Mouse (Mus musculus) splenic B cell, adult 2 months (primary cell): Measurements from ENCODE around the gene Ddx39.
A peak's percentile ranks its signal among the peaks of the same experiment; 100 is the strongest.

Source experiments
- DNase-seq: peaks from one replicate; pipeline ENCODE4 v3.0.0-alpha.2; 2011; ENCODE audit warnings: low read depth, low spot score
- H3K27me3 ChIP-seq: 2 replicates; pipeline ENCODE4 v1.6.1; 2012; ENCODE audit warnings: mild to moderate bottlenecking, low read length, moderate library complexity, mixed read lengths; ENCODE audit not compliant: control insufficient read depth, poor library complexity, insufficient read depth, severe bottlenecking
- H3K36me3 ChIP-seq: 2 replicates; pipeline ENCODE4 v1.6.1; 2012; ENCODE audit warnings: mild to moderate bottlenecking, low read length, moderate library complexity, mixed read lengths; ENCODE audit not compliant: control insufficient read depth, poor library complexity, insufficient read depth, severe bottlenecking

Ddx39 gene

GRCm38 (mm10) chr8:83764116-83764515 is 49.1 kb downstream of the Ddx39 start:
- Histone ChIP-seq H3K36me3 (no peaks in the 10 kb centered on the region), H3K27me3 (no peaks in the 10 kb centered on the region)
- no peak for DNase-seq

- Histone ChIP-seq H3K27me3 (no peaks in the 10 kb centered on the region), H3K36me3 (no peaks in the 10 kb centered on the region)
- no peak for DNase-seq
These were observed 49.7 kb downstream of the Ddx39 start for GRCm38 (mm10) chr8:83764717-83765116.

GRCm38 (mm10) chr8:83765663-83766062 is 50.7 kb downstream of the Ddx39 start:
- no peak for DNase-seq
- no peaks in the 10 kb centered on the region for H3K36me3 ChIP-seq

DNA sequence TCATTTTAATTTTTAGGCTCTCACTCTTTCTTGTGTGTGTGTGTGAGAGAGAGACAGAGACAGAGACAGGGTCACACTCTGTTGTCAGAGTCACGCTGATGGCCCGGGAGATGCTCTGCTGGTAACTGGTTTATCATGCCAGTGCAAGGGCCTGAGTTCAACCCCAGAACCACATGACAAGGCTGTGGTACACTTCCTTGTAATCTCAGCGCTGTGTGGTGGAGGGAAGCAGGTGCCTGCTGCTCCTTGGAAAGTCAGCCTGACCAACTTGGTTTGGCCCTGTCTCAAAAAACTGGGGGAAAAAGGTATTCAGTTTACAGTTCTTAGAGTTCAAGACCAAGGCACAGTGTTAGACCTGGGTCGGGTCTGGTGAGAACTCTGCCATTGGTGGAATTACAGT is 52.5 kb downstream of the Ddx39 start:
- no peak for DNase-seq
- no peaks in the 10 kb centered on the region for H3K27me3 ChIP-seq
- no peaks in the 10 kb centered on the region for H3K36me3 ChIP-seq

More at GRCm38 (mm10) chr8:83765663-83766062, 50.7 kb downstream of the Ddx39 start:
- no peaks in the 10 kb centered on the region for H3K27me3 ChIP-seq

- Histone ChIP-seq H3K36me3 (no peaks in the 10 kb centered on the region), H3K27me3 (no peaks in the 10 kb centered on the region)
- no peak for DNase-seq
These were observed 53.5 kb downstream of the Ddx39 start for GRCm38 (mm10) chr8:83768526-83768925.

DNA sequence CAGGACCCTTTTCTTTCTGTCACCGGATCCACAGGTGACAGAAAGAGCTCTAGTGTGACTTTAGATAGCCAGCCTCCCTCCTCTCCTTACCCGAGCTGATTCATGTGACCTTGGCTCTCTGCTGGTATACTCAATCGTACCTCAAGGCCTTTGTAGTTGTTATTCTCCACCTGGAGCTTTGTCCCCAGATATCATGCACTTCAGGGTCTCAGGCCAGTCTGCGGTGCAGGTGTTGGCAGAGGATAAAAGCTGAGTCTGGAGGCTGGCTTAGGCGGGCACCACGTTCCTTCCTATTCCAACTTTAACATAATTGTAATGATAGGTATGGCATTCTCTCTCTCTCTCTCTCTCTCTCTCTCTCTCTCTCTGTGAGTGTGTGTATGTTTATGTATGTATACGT is 54.7 kb downstream of the Ddx39 start:
- H3K27me3 ChIP-seq: no peaks in the 10 kb centered on the region
- no peaks in the 10 kb centered on the region for H3K36me3 ChIP-seq
- no peak for DNase-seq

- no peaks in the 10 kb centered on the region for H3K27me3 ChIP-seq
- DNase-seq: no peak
- no peaks in the 10 kb centered on the region for H3K36me3 ChIP-seq
These were observed 55.7 kb downstream of the Ddx39 start for GRCm38 (mm10) chr8:83770669-83771068.

DNA sequence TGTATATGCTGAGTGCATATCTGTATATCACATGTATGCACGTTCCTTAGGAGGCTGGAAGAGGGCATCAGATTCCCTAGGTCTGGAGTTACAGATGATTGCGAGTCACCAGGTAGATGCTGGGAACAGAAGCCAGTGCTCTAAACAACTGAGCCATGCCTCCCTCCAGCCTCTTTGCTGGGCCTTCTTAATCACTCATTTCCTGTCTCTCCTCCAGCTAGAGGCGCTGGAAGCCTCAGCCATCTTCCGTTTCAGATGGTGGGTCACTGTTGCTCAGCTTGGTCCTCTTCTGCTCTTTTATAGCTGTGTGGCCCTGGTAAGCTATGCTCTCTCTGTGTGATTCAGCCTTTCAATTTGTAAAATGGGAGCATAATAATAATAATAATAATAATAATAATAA is 56.8 kb downstream of the Ddx39 start:
- no peaks in the 10 kb centered on the region for H3K27me3 ChIP-seq
- DNase-seq: no peak
- no peaks in the 10 kb centered on the region for H3K36me3 ChIP-seq

- DNase-seq: peak; percentile 70
- Histone ChIP-seq H3K36me3 (no peaks in the 10 kb centered on the region), H3K27me3 (no peaks in the 10 kb centered on the region)
These were observed 57.9 kb downstream of the Ddx39 start for GRCm38 (mm10) chr8:83772701-83773451.

GRCm38 (mm10) chr8:83773452-83773846 is 58.5 kb downstream of the Ddx39 start:
- H3K36me3 ChIP-seq: no peaks in the 10 kb centered on the region
- no peak for DNase-seq
- no peaks in the 10 kb centered on the region for H3K27me3 ChIP-seq

DNA sequence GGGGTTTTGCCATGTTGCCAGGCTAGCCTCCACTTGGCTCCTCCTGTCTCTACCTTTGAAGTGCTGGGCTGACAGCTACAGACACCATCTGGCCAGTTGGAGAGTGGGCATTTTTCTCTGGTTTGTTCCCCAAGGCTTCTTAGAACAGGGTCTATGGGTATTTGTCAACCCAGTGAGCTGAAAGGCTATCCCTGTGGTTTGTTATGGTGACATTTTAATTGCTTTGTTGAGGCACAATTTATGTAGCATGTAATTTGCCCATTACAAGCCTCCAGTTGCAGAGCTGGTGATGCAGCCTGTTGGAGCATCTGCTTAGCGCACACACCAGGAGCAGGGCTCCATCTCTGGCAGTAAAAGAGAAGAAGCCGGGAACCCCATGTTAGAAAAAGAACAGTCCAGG is 59.2 kb downstream of the Ddx39 start:
- Histone ChIP-seq H3K36me3 (no peaks in the 10 kb centered on the region), H3K27me3 (no peaks in the 10 kb centered on the region)
- DNase-seq: no peak
